Mouse (Mus musculus): ENCODE measurements at regions not wholly inside any gene's neighbourhood (a gene's known extent, or its start where the extent isn't known, plus 50 kb on each side); places are given as distances from the start of the nearest gene placed in this dataset.

DNA sequence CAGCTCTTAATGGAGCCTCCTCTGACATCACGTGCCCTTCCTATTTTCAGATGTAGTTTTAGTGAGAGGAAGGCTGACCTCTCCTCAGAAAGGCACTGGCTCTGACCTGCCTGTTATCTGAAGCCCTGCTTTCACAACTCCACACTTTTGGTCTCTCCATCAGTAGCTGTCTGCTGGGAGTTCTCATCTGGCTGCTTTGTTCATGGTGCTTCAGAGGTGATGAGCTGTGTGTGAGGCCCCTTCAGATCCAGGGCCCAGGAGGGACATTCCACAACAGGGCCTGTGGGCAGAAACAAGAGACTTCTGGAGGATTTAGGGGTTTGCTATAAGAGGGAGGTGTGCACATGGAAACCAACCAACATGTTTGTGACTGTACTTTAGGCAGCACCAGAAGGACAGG is 50.8 kb upstream of the Fhl2 start:
- WGBS, result 88% methylated on average over 1 of the region's 1 CpGs
- no peak overlapping the region for H3K9ac ChIP-seq
- H3K9me3 ChIP-seq (ENCODE audit: control insufficient read depth, low read length), result no peaks in the 10 kb centered on the region
- no peaks in the 10 kb centered on the region for H3K27me3 ChIP-seq (ENCODE audit: control insufficient read depth, insufficient read depth, low read length)
- ATAC-seq (ENCODE audit: low FRiP score), result no peak
- H3K27ac ChIP-seq, result no peak overlapping the region
- no peaks in the 10 kb centered on the region for H3K36me3 ChIP-seq (replicated peaks; ENCODE audit: control insufficient read depth, insufficient read depth)
- H3K4me2 ChIP-seq (replicated peaks), result no peak overlapping the region
- DNase-seq (ENCODE audit: low spot score), result no peak
- H3K4me1 ChIP-seq (replicated peaks; ENCODE audit: control insufficient read depth, insufficient read depth, low read length), result no peaks in the 10 kb centered on the region
- no peak overlapping the region for H3K4me3 ChIP-seq (replicated peaks; ENCODE audit: low read length)

DNA sequence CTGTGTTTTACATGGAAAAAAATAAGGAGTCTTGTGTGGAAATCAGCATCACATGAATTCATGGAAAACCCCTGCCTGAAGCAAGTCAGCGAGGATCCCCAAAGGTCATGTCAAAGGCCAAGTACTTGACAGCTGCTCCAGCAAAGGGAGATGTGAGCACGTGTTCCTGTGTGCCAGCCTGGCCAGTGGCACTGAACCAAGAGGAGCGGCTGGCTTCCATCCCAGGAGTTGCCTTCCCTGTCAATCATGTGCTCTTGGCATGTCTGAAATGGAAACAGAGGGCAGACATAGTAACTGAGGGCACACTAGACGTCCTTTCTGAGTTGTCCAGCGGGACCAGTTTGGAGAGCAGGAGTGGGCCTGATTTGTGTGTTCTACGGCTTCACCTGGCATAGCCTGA is 53.5 kb upstream of the Fhl2 start:
- H3K27me3 ChIP-seq (ENCODE audit: control insufficient read depth, insufficient read depth, low read length), result no peaks in the 10 kb centered on the region
- no peak overlapping the region for H3K4me3 ChIP-seq (replicated peaks; ENCODE audit: low read length)
- no peaks in the 10 kb centered on the region for H3K36me3 ChIP-seq (replicated peaks; ENCODE audit: control insufficient read depth, insufficient read depth)
- 63% methylated on average over 6 of the region's 6 CpGs for WGBS
- H3K4me2 ChIP-seq (replicated peaks), result no peak overlapping the region
- H3K4me1 ChIP-seq (replicated peaks; ENCODE audit: control insufficient read depth, insufficient read depth, low read length), result no peaks in the 10 kb centered on the region
- H3K9ac ChIP-seq, result no peak overlapping the region
- ATAC-seq (ENCODE audit: low FRiP score), result no peak
- no peak for DNase-seq (ENCODE audit: low spot score)
- no peak overlapping the region for H3K27ac ChIP-seq
- no peaks in the 10 kb centered on the region for H3K9me3 ChIP-seq (ENCODE audit: control insufficient read depth, low read length)

DNA sequence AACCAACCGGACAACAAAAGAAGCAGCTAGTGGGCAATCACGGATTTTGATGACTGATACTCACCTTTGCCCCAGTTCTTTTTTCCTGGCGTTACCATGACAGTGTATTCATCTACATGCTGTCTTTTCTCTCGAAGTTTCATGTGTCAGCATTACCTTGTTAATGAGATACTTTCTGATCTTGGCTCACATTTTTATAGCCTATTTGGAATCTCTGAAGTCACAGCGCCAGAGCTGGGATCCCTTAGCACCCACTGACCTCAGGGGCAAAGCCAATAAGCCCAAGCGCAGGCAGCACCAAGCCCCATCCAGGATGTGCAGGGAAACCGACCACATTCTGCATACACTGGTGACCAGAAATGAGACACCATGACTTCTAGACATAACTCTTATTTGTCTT is 54.6 kb upstream of the Fhl2 start:
- Histone ChIP-seq H3K4me1 (replicated peaks; ENCODE audit: control insufficient read depth, insufficient read depth, low read length) (no peaks in the 10 kb centered on the region), H3K4me2 (replicated peaks) (no peak overlapping the region), H3K27me3 (ENCODE audit: control insufficient read depth, insufficient read depth, low read length) (no peaks in the 10 kb centered on the region), H3K27ac (no peak overlapping the region), H3K4me3 (replicated peaks; ENCODE audit: low read length) (no peak overlapping the region), H3K9ac (no peak overlapping the region), H3K36me3 (replicated peaks; ENCODE audit: control insufficient read depth, insufficient read depth) (no peaks in the 10 kb centered on the region), H3K9me3 (ENCODE audit: control insufficient read depth, low read length) (no peaks in the 10 kb centered on the region)
- no peak for ATAC-seq (ENCODE audit: low FRiP score)
- no peak for DNase-seq (ENCODE audit: low spot score)
- WGBS, result 78% methylated on average over 7 of the region's 7 CpGs

DNA sequence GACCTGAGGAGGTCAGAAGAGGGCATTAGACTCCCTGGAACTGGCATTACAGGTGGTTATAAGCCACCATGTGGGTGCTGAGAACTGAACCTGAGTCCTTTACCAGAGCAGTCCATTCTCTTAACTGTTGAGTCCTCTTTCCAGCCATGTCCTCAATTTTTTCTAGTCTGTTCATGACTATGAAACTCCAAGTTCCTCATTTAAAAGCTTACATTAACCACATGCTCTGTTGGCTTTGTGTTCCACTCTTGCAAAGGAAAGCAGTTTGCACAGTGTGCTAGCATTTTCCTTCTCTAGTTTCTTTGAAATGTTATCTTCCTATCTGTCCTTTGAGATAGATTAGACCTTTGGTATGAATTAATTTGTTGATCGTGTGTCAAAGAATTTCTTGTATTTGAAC is 57.3 kb upstream of the Fhl2 start:
- DNase-seq (ENCODE audit: low spot score) (no peak), ATAC-seq (ENCODE audit: low FRiP score) (no peak)
- H3K36me3 ChIP-seq (replicated peaks; ENCODE audit: control insufficient read depth, insufficient read depth), result no peaks in the 10 kb centered on the region
- no peak overlapping the region for H3K27ac ChIP-seq
- 94% methylated on average over 1 of the region's 1 CpGs for WGBS
- no peak overlapping the region for H3K4me3 ChIP-seq (replicated peaks; ENCODE audit: low read length)
- H3K4me2 ChIP-seq (replicated peaks), result no peak overlapping the region
- no peaks in the 10 kb centered on the region for H3K9me3 ChIP-seq (ENCODE audit: control insufficient read depth, low read length)
- H3K27me3 ChIP-seq (ENCODE audit: control insufficient read depth, insufficient read depth, low read length), result no peaks in the 10 kb centered on the region
- H3K9ac ChIP-seq, result no peak overlapping the region
- no peaks in the 10 kb centered on the region for H3K4me1 ChIP-seq (replicated peaks; ENCODE audit: control insufficient read depth, insufficient read depth, low read length)

DNA sequence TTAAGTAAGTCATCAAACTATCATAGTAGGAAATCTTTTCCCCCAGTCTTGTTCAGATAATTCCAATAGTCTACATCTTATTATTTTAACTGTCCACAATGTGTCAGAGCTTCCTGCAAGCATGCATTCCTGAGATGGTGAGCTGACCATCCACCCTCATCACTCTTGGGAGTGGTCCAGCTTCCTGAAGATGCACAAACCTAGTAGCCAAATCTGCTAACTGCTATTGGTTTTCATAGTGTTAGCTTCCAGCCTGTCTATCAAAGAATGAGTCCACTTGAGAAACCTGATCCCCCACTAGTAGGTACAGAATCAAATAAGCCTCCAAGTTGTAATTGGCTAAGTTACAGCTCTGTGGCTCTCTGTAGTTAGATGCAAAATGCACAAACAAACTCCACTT is 59.3 kb upstream of the Fhl2 start:
- no peak overlapping the region for H3K4me3 ChIP-seq (replicated peaks; ENCODE audit: low read length)
- H3K27me3 ChIP-seq (ENCODE audit: control insufficient read depth, insufficient read depth, low read length), result no peaks in the 10 kb centered on the region
- DNase-seq (ENCODE audit: low spot score) (no peak), ATAC-seq (ENCODE audit: low FRiP score) (no peak)
- no peak overlapping the region for H3K9ac ChIP-seq
- H3K4me1 ChIP-seq (replicated peaks; ENCODE audit: control insufficient read depth, insufficient read depth, low read length), result no peaks in the 10 kb centered on the region
- no peak overlapping the region for H3K27ac ChIP-seq
- no peaks in the 10 kb centered on the region for H3K9me3 ChIP-seq (ENCODE audit: control insufficient read depth, low read length)
- H3K36me3 ChIP-seq (replicated peaks; ENCODE audit: control insufficient read depth, insufficient read depth), result no peaks in the 10 kb centered on the region
- H3K4me2 ChIP-seq (replicated peaks), result no peak overlapping the region

DNA sequence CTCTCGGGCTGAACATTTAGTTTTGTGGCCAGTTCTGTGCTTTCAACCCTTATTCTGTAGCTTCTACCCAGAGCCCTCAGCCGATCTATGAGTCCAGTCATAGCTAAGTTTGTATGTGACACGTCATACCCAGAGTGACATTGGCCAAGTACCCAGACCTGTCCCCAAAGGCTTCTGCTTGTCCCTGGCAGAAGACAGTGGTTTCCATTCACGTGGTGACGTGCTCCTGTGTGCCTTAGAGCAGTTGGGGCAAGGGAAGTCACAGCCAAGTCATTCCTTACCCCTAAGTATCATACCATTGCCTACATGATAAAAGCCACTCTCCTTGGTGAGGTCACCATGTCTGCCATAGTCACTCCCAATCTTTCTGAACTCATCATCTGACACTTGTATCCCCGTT is 61.1 kb upstream of the Fhl2 start:
- H3K27ac ChIP-seq, result no peak overlapping the region
- no peak overlapping the region for H3K9ac ChIP-seq
- 89% methylated on average over 6 of the region's 6 CpGs for WGBS
- H3K9me3 ChIP-seq (ENCODE audit: control insufficient read depth, low read length), result no peaks in the 10 kb centered on the region
- H3K4me1 ChIP-seq (replicated peaks; ENCODE audit: control insufficient read depth, insufficient read depth, low read length), result no peaks in the 10 kb centered on the region
- no peaks in the 10 kb centered on the region for H3K36me3 ChIP-seq (replicated peaks; ENCODE audit: control insufficient read depth, insufficient read depth)
- no peaks in the 10 kb centered on the region for H3K27me3 ChIP-seq (ENCODE audit: control insufficient read depth, insufficient read depth, low read length)
- H3K4me2 ChIP-seq (replicated peaks), result no peak overlapping the region
- no peak for ATAC-seq (ENCODE audit: low FRiP score)
- no peak overlapping the region for H3K4me3 ChIP-seq (replicated peaks; ENCODE audit: low read length)
- DNase-seq (ENCODE audit: low spot score), result no peak

DNA sequence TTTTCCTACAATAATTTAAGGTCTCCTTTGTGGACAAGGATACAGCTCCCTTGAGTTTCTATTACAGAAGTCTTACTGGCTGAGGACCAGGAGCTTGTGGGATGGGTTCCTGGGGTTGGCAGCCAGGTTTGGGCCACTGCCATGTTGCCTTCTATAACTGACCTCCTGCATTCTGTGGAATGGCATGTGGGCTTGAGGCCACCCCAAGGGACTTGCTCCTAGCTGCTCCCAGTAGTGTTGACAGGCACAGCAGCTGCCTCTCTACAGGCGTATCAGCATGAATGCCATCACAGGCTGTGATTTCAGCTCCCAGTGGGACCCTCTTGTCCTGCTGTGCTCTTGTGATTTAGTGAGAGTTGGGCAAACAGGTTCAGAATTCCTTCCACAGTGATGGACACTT is 63.1 kb upstream of the Fhl2 start:
- ATAC-seq (ENCODE audit: low FRiP score), result no peak
- Histone ChIP-seq H3K36me3 (replicated peaks; ENCODE audit: control insufficient read depth, insufficient read depth) (no peaks in the 10 kb centered on the region), H3K27me3 (ENCODE audit: control insufficient read depth, insufficient read depth, low read length) (no peaks in the 10 kb centered on the region), H3K27ac (no peak overlapping the region), H3K4me1 (replicated peaks; ENCODE audit: control insufficient read depth, insufficient read depth, low read length) (no peaks in the 10 kb centered on the region), H3K9ac (no peak overlapping the region), H3K9me3 (ENCODE audit: control insufficient read depth, low read length) (no peaks in the 10 kb centered on the region), H3K4me2 (replicated peaks) (no peak overlapping the region), H3K4me3 (replicated peaks; ENCODE audit: low read length) (no peak overlapping the region)
- DNase-seq (ENCODE audit: low spot score), result no peak
- WGBS, result 71% methylated on average over 1 of the region's 1 CpGs

DNA sequence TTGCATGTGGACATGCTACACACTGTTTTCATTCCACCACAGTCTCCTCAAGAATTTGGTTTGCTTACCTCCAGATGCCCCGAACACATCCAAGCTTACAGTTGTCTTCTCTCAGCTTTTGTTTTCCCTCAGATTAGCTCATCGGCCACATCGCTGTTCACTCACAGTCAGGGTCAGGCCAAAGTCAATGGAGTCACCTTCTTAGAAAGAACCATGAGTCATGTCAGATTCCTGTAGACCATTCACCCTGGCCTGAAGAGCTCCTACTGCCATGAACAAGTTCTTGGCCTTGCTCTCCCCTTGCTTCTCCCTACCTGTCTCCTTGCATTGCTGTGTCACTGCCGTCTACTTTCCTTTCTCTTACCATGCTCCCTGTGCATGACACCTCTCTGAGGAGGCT is 63.7 kb upstream of the Fhl2 start:
- Histone ChIP-seq H3K9me3 (ENCODE audit: control insufficient read depth, low read length) (no peaks in the 10 kb centered on the region), H3K4me1 (replicated peaks; ENCODE audit: control insufficient read depth, insufficient read depth, low read length) (no peaks in the 10 kb centered on the region), H3K4me3 (replicated peaks; ENCODE audit: low read length) (no peak overlapping the region), H3K9ac (no peak overlapping the region), H3K4me2 (replicated peaks) (no peak overlapping the region), H3K27me3 (ENCODE audit: control insufficient read depth, insufficient read depth, low read length) (no peaks in the 10 kb centered on the region), H3K27ac (no peak overlapping the region), H3K36me3 (replicated peaks; ENCODE audit: control insufficient read depth, insufficient read depth) (no peaks in the 10 kb centered on the region)
- ATAC-seq (ENCODE audit: low FRiP score) (no peak), DNase-seq (ENCODE audit: low spot score) (no peak)
- WGBS, result 93% methylated on average over 4 of the region's 4 CpGs

DNA sequence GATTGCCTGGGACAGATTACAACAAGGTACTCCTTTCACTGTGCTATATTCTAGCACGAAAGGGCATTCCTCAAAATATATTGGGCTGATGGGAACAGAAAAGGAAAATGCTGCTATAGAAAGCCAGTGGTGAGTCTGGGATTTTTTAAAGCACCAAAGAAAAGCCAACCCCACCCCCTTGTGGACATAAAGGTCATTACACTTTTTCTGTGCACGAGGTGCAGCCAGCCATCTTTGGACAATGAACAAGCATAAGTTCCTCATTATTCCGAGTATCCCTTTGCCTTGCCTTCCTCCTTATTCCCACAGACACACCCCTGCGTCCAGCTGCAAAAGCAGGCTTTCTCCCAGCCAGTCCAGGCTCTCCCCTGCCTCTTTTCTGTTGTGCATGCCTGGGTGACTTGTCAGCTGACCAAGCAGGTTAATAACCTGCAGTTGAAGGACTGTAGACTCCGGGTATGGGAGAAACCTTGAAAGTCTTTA is 67.7 kb upstream of the Fhl2 start:
- no peak overlapping the region for H3K9ac ChIP-seq
- H3K4me2 ChIP-seq (replicated peaks), result peak overlapping the region; percentile 28
- no peaks in the 10 kb centered on the region for H3K36me3 ChIP-seq (replicated peaks; ENCODE audit: control insufficient read depth, insufficient read depth)
- no peaks in the 10 kb centered on the region for H3K27me3 ChIP-seq (ENCODE audit: control insufficient read depth, insufficient read depth, low read length)
- DNase-seq (ENCODE audit: low spot score), result peak; percentile 89
- no peak overlapping the region for H3K27ac ChIP-seq
- H3K4me3 ChIP-seq (replicated peaks; ENCODE audit: low read length), result no peak overlapping the region
- peak; percentile 83 for ATAC-seq (ENCODE audit: low FRiP score)
- no peaks in the 10 kb centered on the region for H3K4me1 ChIP-seq (replicated peaks; ENCODE audit: control insufficient read depth, insufficient read depth, low read length)
- H3K9me3 ChIP-seq (ENCODE audit: control insufficient read depth, low read length), result no peaks in the 10 kb centered on the region
- 20% methylated on average over 5 of the region's 5 CpGs for WGBS

DNA sequence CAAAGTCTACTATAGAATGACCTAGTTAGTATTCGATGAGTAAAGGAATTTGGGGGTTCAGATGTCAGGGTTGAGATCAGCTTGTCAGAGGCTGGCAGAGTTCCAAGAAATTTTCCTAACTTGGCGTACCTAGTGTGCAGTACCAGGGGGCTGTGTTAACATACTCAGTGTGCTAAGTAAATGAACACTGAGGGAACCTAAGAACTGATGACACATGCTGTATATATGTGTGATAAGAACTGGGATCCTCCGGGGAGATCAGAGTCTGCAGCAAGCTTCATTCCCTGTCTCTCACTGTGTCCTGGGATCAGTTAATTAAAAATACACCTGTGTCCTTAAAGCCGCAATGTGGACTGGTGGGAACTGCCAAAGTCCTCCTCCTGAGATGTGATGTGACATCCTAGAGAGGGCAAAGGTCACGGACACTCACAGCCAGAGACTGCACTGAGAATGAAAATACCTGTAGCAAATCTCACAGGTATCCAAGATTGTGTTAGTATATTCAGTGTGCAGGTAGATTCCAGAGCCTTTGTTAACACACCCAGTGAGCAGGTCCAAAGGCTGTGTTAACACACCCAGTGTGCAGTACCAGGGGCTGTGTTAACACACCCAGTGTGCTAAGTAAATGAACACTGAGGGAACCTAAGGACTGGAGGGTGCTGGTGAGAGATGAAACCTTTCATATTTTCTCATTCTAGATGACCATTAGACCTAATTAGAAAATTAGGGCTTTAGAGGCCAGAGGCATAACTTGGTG is 69.1 kb upstream of the Fhl2 start:
- H3K36me3 ChIP-seq (replicated peaks; ENCODE audit: control insufficient read depth, insufficient read depth), result no peaks in the 10 kb centered on the region
- H3K27me3 ChIP-seq (ENCODE audit: control insufficient read depth, insufficient read depth, low read length), result no peaks in the 10 kb centered on the region
- H3K9me3 ChIP-seq (ENCODE audit: control insufficient read depth, low read length), result no peaks in the 10 kb centered on the region
- no peak overlapping the region for H3K4me2 ChIP-seq (replicated peaks)
- H3K27ac ChIP-seq, result no peak overlapping the region
- ATAC-seq (ENCODE audit: low FRiP score), result no peak
- no peak for DNase-seq (ENCODE audit: low spot score)
- WGBS, result 88% methylated on average over 5 of the region's 5 CpGs
- H3K4me3 ChIP-seq (replicated peaks; ENCODE audit: low read length), result no peak overlapping the region
- H3K9ac ChIP-seq, result no peak overlapping the region
- H3K4me1 ChIP-seq (replicated peaks; ENCODE audit: control insufficient read depth, insufficient read depth, low read length), result no peaks in the 10 kb centered on the region
